Mouse (Mus musculus): ENCODE data around the gene Cdc42se1. TPM values are rescaled to one million over a fixed set of nuclear protein-coding genes. Genes with fewer than 3 reads are reported as not detected.
A peak's percentile ranks its signal among the peaks of the same experiment; 100 is the strongest.

Cdc42se1 gene
- polyA plus RNA-seq, 1 experiment from 2014 or later, result 111 TPM

GRCm38 (mm10) chr3:95282381-95282864 is 53.9 kb downstream of the Cdc42se1 start:
- Histone ChIP-seq H3K9ac (ENCODE audit: low read depth, low read length) (peak overlapping the region; percentile 92), H3K4me2 (ENCODE audit: low read depth, low read length) (peak overlapping the region; percentile 78), H3K36me3 (ENCODE audit: control insufficient read depth, insufficient read depth, low read length) (peaks cover 9% of the 10 kb centered on the region; the same call in 1 of the 2 replicates), H3K9me3 (ENCODE audit: control insufficient read depth, low read length) (no peaks in the 10 kb centered on the region), H3K27me3 (replicated peaks; ENCODE audit: control insufficient read depth, insufficient read depth, low read length) (no peaks in the 10 kb centered on the region), H3K4me3 (ENCODE audit: low read depth, low read length) (peak overlapping the region; percentile 67), H3K27ac (replicated peaks; ENCODE audit: low read depth, low read length) (peak overlapping the region; percentile 97), H3K4me1 (ENCODE audit: control insufficient read depth, insufficient read depth, low read length) (peaks cover 8% of the 10 kb centered on the region)
- peak; percentile 42 for DNase-seq (ENCODE audit: low spot score)
- ATAC-seq (ENCODE audit: low read depth), result no peak
- under 1% methylated on average over 11 of the region's 11 CpGs for WGBS

DNA sequence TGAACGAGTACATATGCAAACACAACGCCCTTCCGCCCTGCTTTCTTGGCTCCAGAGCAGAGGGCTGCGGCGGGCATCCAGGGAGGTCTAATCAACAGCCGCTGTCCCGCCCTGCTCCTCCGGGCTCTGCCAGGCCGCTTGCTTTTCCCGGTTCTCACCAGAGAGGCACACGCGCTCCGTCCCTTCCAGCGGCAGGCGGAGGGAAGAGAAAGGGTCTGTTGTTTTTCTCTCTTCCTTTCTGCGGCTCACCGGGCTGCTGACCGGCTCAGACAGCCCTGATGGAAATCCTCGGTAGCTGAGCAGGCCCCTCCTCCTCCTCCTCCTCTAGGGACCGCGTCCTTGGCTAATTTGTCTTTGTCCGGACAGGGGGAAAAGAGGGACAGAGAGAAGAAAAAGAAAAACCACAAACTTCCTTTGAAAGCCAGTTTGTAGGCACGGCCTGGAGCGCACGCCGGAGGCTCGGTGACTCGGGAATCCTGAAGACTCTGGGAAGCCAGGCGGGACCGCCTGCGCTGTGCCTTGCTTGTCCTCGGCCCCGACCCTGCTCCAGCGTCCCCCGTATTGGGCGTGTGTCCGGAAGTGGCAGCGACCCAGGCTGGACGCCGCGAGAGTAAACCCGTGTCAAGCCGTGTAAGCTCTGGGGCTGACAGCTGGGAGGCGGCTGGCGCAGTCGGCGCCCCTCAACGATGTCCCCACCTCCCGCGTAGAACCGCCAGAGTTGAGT is 54.5 kb downstream of the Cdc42se1 start:
- DNase-seq (ENCODE audit: low spot score), result peak; percentile 93
- peaks cover 8% of the 10 kb centered on the region for H3K4me1 ChIP-seq (ENCODE audit: control insufficient read depth, insufficient read depth, low read length)
- peak overlapping the region; percentile 92 for H3K9ac ChIP-seq (ENCODE audit: low read depth, low read length)
- WGBS, result under 1% methylated on average over 50 of the region's 51 CpGs
- ATAC-seq (ENCODE audit: low read depth), result peak; percentile 80
- no peaks in the 10 kb centered on the region for H3K27me3 ChIP-seq (replicated peaks; ENCODE audit: control insufficient read depth, insufficient read depth, low read length)
- peak overlapping the region; percentile 78 for H3K4me2 ChIP-seq (ENCODE audit: low read depth, low read length)
- H3K4me3 ChIP-seq (ENCODE audit: low read depth, low read length), result peak overlapping the region; percentile 67
- peaks cover 13% of the 10 kb centered on the region for H3K36me3 ChIP-seq (ENCODE audit: control insufficient read depth, insufficient read depth, low read length)
- H3K27ac ChIP-seq (replicated peaks; ENCODE audit: low read depth, low read length), result peak overlapping the region; percentile 97
- H3K9me3 ChIP-seq (ENCODE audit: control insufficient read depth, low read length), result no peaks in the 10 kb centered on the region

DNA sequence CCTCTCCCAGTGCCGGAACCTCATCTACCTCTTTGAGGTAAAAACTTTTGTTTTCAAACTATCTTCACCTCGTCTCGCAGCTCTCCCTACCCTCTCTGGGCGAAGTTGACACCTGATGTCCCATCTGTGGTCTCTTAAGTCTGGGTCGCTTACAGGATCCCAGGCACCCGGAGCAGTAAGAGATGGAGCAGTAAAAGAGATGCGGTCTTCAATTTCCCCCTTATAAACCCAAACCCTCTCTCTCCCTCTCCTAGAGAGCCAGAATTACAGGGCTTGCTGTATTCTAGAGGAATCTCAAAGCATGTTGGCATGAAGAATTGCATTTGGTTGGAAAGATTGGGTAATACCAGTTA is 55.0 kb downstream of the Cdc42se1 start:
- H3K9ac ChIP-seq (ENCODE audit: low read depth, low read length), result peak overlapping the region; percentile 92
- peaks cover 8% of the 10 kb centered on the region for H3K4me1 ChIP-seq (ENCODE audit: control insufficient read depth, insufficient read depth, low read length)
- H3K27ac ChIP-seq (replicated peaks; ENCODE audit: low read depth, low read length), result peak overlapping the region; percentile 97
- H3K36me3 ChIP-seq (ENCODE audit: control insufficient read depth, insufficient read depth, low read length), result peaks cover 18% of the 10 kb centered on the region
- H3K4me3 ChIP-seq (ENCODE audit: low read depth, low read length), result peak overlapping the region; percentile 67
- WGBS, result under 1% methylated on average over 7 of the region's 7 CpGs
- H3K4me2 ChIP-seq (ENCODE audit: low read depth, low read length), result peak overlapping the region; percentile 78
- H3K27me3 ChIP-seq (replicated peaks; ENCODE audit: control insufficient read depth, insufficient read depth, low read length), result no peaks in the 10 kb centered on the region
- DNase-seq (ENCODE audit: low spot score), result no peak
- no peaks in the 10 kb centered on the region for H3K9me3 ChIP-seq (ENCODE audit: control insufficient read depth, low read length)
- ATAC-seq (ENCODE audit: low read depth), result no peak

- DNase-seq (ENCODE audit: low spot score), result no peak
- Histone ChIP-seq H3K4me2 (ENCODE audit: low read depth, low read length) (peak overlapping the region; percentile 78), H3K9me3 (ENCODE audit: control insufficient read depth, low read length) (no peaks in the 10 kb centered on the region), H3K36me3 (ENCODE audit: control insufficient read depth, insufficient read depth, low read length) (peaks cover 20% of the 10 kb centered on the region), H3K27ac (replicated peaks; ENCODE audit: low read depth, low read length) (peak overlapping the region; percentile 97; the same call in 1 of the 2 replicates), H3K9ac (ENCODE audit: low read depth, low read length) (peak overlapping the region; percentile 92), H3K27me3 (replicated peaks; ENCODE audit: control insufficient read depth, insufficient read depth, low read length) (no peaks in the 10 kb centered on the region), H3K4me1 (ENCODE audit: control insufficient read depth, insufficient read depth, low read length) (peaks cover 8% of the 10 kb centered on the region), H3K4me3 (ENCODE audit: low read depth, low read length) (peak overlapping the region; percentile 67)
- 8% methylated on average over 1 of the region's 1 CpGs for WGBS
- no peak for ATAC-seq (ENCODE audit: low read depth)
These were observed 55.5 kb downstream of the Cdc42se1 start for GRCm38 (mm10) chr3:95284062-95284461.

- Histone ChIP-seq H3K27me3 (replicated peaks; ENCODE audit: control insufficient read depth, insufficient read depth, low read length) (no peaks in the 10 kb centered on the region), H3K4me2 (ENCODE audit: low read depth, low read length) (peak overlapping the region; percentile 78), H3K4me3 (ENCODE audit: low read depth, low read length) (peak overlapping the region; percentile 67), H3K9ac (ENCODE audit: low read depth, low read length) (peak overlapping the region; percentile 92; the same call in 1 of the 2 replicates), H3K36me3 (ENCODE audit: control insufficient read depth, insufficient read depth, low read length) (peaks cover 20% of the 10 kb centered on the region), H3K27ac (replicated peaks; ENCODE audit: low read depth, low read length) (no peak overlapping the region), H3K4me1 (ENCODE audit: control insufficient read depth, insufficient read depth, low read length) (peaks cover 8% of the 10 kb centered on the region), H3K9me3 (ENCODE audit: control insufficient read depth, low read length) (no peaks in the 10 kb centered on the region)
- DNase-seq (ENCODE audit: low spot score) (no peak), ATAC-seq (ENCODE audit: low read depth) (no peak)
- WGBS, result 81% methylated on average over 12 of the region's 12 CpGs
These were observed 56.2 kb downstream of the Cdc42se1 start for GRCm38 (mm10) chr3:95284501-95285281.

- Histone ChIP-seq H3K36me3 (ENCODE audit: control insufficient read depth, insufficient read depth, low read length) (peaks cover 27% of the 10 kb centered on the region), H3K9ac (ENCODE audit: low read depth, low read length) (no peak overlapping the region), H3K27ac (replicated peaks; ENCODE audit: low read depth, low read length) (no peak overlapping the region), H3K4me1 (ENCODE audit: control insufficient read depth, insufficient read depth, low read length) (peaks cover 8% of the 10 kb centered on the region), H3K9me3 (ENCODE audit: control insufficient read depth, low read length) (no peaks in the 10 kb centered on the region), H3K4me2 (ENCODE audit: low read depth, low read length) (no peak overlapping the region), H3K4me3 (ENCODE audit: low read depth, low read length) (no peak overlapping the region), H3K27me3 (replicated peaks; ENCODE audit: control insufficient read depth, insufficient read depth, low read length) (no peaks in the 10 kb centered on the region)
- WGBS, result 95% methylated on average over 5 of the region's 5 CpGs
- ATAC-seq (ENCODE audit: low read depth) (no peak), DNase-seq (ENCODE audit: low spot score) (no peak)
These were observed 56.9 kb downstream of the Cdc42se1 start for GRCm38 (mm10) chr3:95285390-95285789.

Other genes starting within 250 kb of the Cdc42se1 start
- gene Zfp687, start 213.3 kb upstream of the Cdc42se1 start, polyA plus RNA-seq (2014; fragmentation: Nextera tagmentation; extraction: Ambion mirVana), result 17.3 and 22.0 TPM in 2 replicates
- 234 and 252 TPM in 2 replicates for gene Psmd4, start 186.1 kb upstream of the Cdc42se1 start, polyA plus RNA-seq (2014; fragmentation: Nextera tagmentation; extraction: Ambion mirVana)
- gene Pip5k1a, start 121.8 kb upstream of the Cdc42se1 start, polyA plus RNA-seq (2014; fragmentation: Nextera tagmentation; extraction: Ambion mirVana), result 13.7 and 14.9 TPM in 2 replicates
- 107 and 118 TPM in 2 replicates for gene Vps72, start 117.7 kb upstream of the Cdc42se1 start, polyA plus RNA-seq (2014; fragmentation: Nextera tagmentation; extraction: Ambion mirVana)
- 6.4 and 9.7 TPM in 2 replicates for gene Tmod4, start 104.3 kb upstream of the Cdc42se1 start, polyA plus RNA-seq (2014; fragmentation: Nextera tagmentation; extraction: Ambion mirVana)
- 58.3 and 62.2 TPM in 2 replicates for gene Scnm1, start 94.7 kb upstream of the Cdc42se1 start, polyA plus RNA-seq (2014; fragmentation: Nextera tagmentation; extraction: Ambion mirVana)
- gene Lysmd1, start 94.6 kb upstream of the Cdc42se1 start, polyA plus RNA-seq (2014; fragmentation: Nextera tagmentation; extraction: Ambion mirVana), result 12.0 and 13.2 TPM in 2 replicates
- 5.8 and 6.4 TPM in 2 replicates for gene Tnfaip8l2, start 86.4 kb upstream of the Cdc42se1 start, polyA plus RNA-seq (2014; fragmentation: Nextera tagmentation; extraction: Ambion mirVana)
- gene Sema6c, start 68.3 kb upstream of the Cdc42se1 start, polyA plus RNA-seq (2014; fragmentation: Nextera tagmentation; extraction: Ambion mirVana), result 14.4 and 16.6 TPM in 2 replicates
- gene Gabpb2, start 10.8 kb upstream of the Cdc42se1 start, polyA plus RNA-seq (2014; fragmentation: Nextera tagmentation; extraction: Ambion mirVana), result 7.8 and 8.0 TPM in 2 replicates
- 36.9 and 37.2 TPM in 2 replicates for gene Mllt11, start 3.4 kb downstream of the Cdc42se1 start, polyA plus RNA-seq (2014; fragmentation: Nextera tagmentation; extraction: Ambion mirVana)
- 0.38 and 0.41 TPM in 2 replicates for gene Gm128, start 12.9 kb downstream of the Cdc42se1 start, polyA plus RNA-seq (2014; fragmentation: Nextera tagmentation; extraction: Ambion mirVana)
- gene Bnipl, start 22.5 kb downstream of the Cdc42se1 start, polyA plus RNA-seq (2014; fragmentation: Nextera tagmentation; extraction: Ambion mirVana), result 6.1 and 6.9 TPM in 2 replicates
- 37.7 and 44.9 TPM in 2 replicates for gene Mindy1, start 52.6 kb downstream of the Cdc42se1 start, polyA plus RNA-seq (2014; fragmentation: Nextera tagmentation; extraction: Ambion mirVana)
- 24.2 and 24.4 TPM in 2 replicates for gene Prune1, start 53.3 kb downstream of the Cdc42se1 start, polyA plus RNA-seq (2014; fragmentation: Nextera tagmentation; extraction: Ambion mirVana)
- gene Anxa9, start 78.4 kb downstream of the Cdc42se1 start, polyA plus RNA-seq (2014; fragmentation: Nextera tagmentation; extraction: Ambion mirVana), result 2.8 TPM in 2 replicates
- 133 and 134 TPM in 2 replicates for gene Cers2, start 86.1 kb downstream of the Cdc42se1 start, polyA plus RNA-seq (2014; fragmentation: Nextera tagmentation; extraction: Ambion mirVana)
- gene Setdb1, start 128.5 kb downstream of the Cdc42se1 start, polyA plus RNA-seq (2014; fragmentation: Nextera tagmentation; extraction: Ambion mirVana), result 39.3 and 44.2 TPM in 2 replicates
- 0.30 TPM in 1 of 2 replicates, not detected in the other for gene 4930558C23Rik, start 174.1 kb downstream of the Cdc42se1 start, polyA plus RNA-seq (2014; fragmentation: Nextera tagmentation; extraction: Ambion mirVana)
- 32.5 and 38.1 TPM in 2 replicates for gene Arnt, start 205.7 kb downstream of the Cdc42se1 start, polyA plus RNA-seq (2014; fragmentation: Nextera tagmentation; extraction: Ambion mirVana)

Measured in embryonic facial prominence, embryonic 14.5 days (tissue).